Mouse (Mus musculus): ENCODE results near the gene Hoxb6. TPM values are rescaled to one million over a fixed set of nuclear protein-coding genes. Genes with fewer than 3 reads are reported as not detected.

The Hoxb6 gene
- polyA plus RNA-seq (2016; fragmentation: Nextera tagmentation; extraction: Ambion mirVana): 0.62 TPM in 1 of 2 replicates, not detected in the other

DNA sequence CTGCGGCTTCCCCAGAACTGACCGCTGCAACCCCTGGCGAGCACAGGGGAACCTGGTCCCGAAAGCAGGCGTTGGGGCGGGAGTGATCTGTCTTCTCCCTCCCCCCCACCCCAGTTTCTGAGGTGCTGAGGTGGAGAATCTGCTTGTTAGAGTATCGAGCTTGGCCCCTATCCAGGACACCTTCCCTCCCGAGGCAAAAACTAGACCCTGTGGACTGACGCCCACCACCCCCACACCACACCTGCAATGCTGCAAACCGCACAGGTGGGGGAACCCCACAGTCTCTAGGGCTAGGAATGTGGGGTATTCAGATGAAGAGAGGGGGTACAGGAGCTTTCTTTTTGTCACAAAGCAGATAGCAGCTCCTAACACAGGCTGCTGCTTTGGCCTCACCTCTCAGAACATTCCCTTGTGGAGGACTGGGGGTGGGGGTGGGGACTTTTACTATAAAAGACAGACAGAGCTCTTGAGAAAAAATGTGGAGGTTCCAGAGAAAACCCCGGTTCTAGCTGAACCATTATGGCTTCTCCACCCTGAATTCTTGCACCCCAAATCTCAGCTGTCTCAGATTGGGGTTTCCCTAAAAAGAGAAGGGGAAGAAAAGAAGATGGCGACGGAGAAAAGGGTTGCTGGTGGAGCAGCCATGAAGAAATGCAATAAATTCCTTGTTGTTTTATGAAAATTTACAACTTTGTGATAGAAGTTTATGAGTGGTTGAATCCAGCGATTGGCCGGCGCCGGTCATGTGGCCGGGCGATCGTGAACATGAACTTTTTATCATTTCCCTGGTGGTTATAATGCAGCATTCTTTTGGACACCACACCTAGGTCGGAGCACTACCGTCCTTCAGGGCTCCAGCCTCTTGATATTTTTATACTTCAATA, at the start of gene Hoxb6:
Gene Hoxb6, plus strand, starts transcription at position 796 of the 884 bp plus-strand sequence.
- H3K4me2 ChIP-seq: no peak within 1 kb of the TSS
- 2% methylated on average over 22 of the region's 22 CpGs for WGBS
- no peaks in the 10 kb centered on the region for H3K36me3 ChIP-seq
- peaks cover 8% of the 10 kb centered on the region for H3K4me1 ChIP-seq (replicated peaks)
- no peak for ATAC-seq (ENCODE audit: insufficient number of reproducible peaks, low FRiP score)
- H3K27ac ChIP-seq (ENCODE audit: poor library complexity, severe bottlenecking): no peak within 1 kb of the TSS
- peaks cover 96% of the 10 kb centered on the region for H3K27me3 ChIP-seq (replicated peaks)
- H3K4me3 ChIP-seq: no peak within 1 kb of the TSS
- H3K9ac ChIP-seq: no peak within 1 kb of the TSS
- H3K9me3 ChIP-seq (replicated peaks): no peaks in the 10 kb centered on the region

DNA sequence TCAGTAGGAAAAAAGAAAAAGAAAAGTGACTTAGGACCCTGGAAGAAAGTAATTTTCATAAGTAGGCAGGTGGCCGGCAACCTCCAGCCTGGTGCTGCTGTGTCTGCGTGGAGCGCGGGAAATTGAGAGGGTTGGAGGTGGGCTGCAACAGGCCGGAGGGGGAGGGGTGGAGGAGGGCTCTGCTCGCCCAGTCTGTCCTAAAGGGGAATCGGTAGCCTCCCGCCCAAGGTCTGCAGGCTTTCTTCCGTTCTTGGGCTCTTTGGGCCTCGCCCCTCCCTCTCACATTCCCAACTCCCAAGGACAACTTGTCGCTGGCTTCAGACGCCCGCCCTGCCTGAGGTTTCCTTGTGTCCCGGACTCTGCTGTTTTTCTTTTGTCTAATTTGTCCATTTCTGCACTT, 41.4 kb upstream of the Hoxb6 start:
- Histone ChIP-seq H3K9me3 (replicated peaks) (no peaks in the 10 kb centered on the region), H3K27ac (ENCODE audit: poor library complexity, severe bottlenecking) (no peak overlapping the region), H3K36me3 (no peaks in the 10 kb centered on the region), H3K9ac (no peak overlapping the region), H3K4me3 (no peak overlapping the region), H3K4me2 (no peak overlapping the region), H3K27me3 (replicated peaks) (peaks cover 99% of the 10 kb centered on the region), H3K4me1 (replicated peaks) (peaks cover 3% of the 10 kb centered on the region; the same call in 1 of the 2 replicates)
- no peak for ATAC-seq (ENCODE audit: insufficient number of reproducible peaks, low FRiP score)
- whole genome bisulfite sequencing: 3% methylated on average over 14 of the region's 14 CpGs

DNA sequence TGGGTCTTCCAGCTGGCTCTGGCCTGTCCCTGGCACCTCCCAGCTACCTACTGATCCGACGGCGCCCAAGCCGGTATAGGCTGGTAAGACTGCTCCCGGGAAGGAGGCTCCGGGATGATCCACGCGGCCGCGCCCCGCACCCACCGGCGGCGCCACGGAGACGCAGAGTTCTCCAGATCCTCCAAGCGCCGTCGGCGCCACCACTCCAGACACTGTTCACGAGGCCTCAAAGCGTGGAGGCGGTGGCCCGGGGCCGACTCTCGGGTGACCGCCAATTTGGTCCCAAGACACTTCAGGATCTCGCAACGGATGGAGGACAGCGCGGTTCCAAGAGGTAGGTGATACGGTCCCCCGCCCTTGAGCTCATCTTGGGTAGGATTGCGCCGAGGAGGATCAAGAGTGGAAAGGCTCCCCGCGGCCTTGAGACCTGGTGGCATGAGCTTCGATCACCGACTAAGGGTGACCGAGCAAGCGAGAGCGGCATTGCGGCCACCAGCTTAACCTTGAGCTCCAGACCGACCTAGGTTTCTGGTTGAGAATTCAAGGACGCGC, 40.7 kb upstream of the Hoxb6 start:
- Histone ChIP-seq H3K36me3 (no peaks in the 10 kb centered on the region), H3K27me3 (replicated peaks) (peaks cover 100% of the 10 kb centered on the region), H3K9me3 (replicated peaks) (no peaks in the 10 kb centered on the region), H3K4me1 (replicated peaks) (peaks cover 3% of the 10 kb centered on the region; the same call in 1 of the 2 replicates), H3K27ac (ENCODE audit: poor library complexity, severe bottlenecking) (no peak overlapping the region), H3K9ac (no peak overlapping the region), H3K4me2 (peak overlapping the region; percentile 22), H3K4me3 (peak overlapping the region; percentile 7; the same call in 1 of the 2 replicates)
- under 1% methylated on average over 46 of the region's 46 CpGs for WGBS
- no peak for ATAC-seq (ENCODE audit: insufficient number of reproducible peaks, low FRiP score)

- no peak for ATAC-seq (ENCODE audit: insufficient number of reproducible peaks, low FRiP score)
- H3K9me3 ChIP-seq (replicated peaks): no peaks in the 10 kb centered on the region
- WGBS: 6% methylated on average over 12 of the region's 12 CpGs
- H3K4me1 ChIP-seq (replicated peaks): peaks cover 3% of the 10 kb centered on the region; the same call in 1 of the 2 replicates
- no peak overlapping the region for H3K9ac ChIP-seq
- no peak overlapping the region for H3K27ac ChIP-seq (ENCODE audit: poor library complexity, severe bottlenecking)
- H3K36me3 ChIP-seq: no peaks in the 10 kb centered on the region
- H3K4me3 ChIP-seq: no peak overlapping the region
- no peak overlapping the region for H3K4me2 ChIP-seq
- H3K27me3 ChIP-seq (replicated peaks): peaks cover 100% of the 10 kb centered on the region
Observed at GRCm38 (mm10) chr11:96252541-96253120, 39.6 kb upstream of the Hoxb6 start.

GRCm38 (mm10) chr11:96254221-96254620, 38.1 kb upstream of the Hoxb6 start:
- Histone ChIP-seq H3K27me3 (replicated peaks) (peaks cover 100% of the 10 kb centered on the region), H3K27ac (ENCODE audit: poor library complexity, severe bottlenecking) (no peak overlapping the region), H3K4me1 (replicated peaks) (peaks cover 3% of the 10 kb centered on the region; the same call in 1 of the 2 replicates), H3K9me3 (replicated peaks) (no peaks in the 10 kb centered on the region), H3K4me3 (no peak overlapping the region), H3K36me3 (no peaks in the 10 kb centered on the region), H3K4me2 (no peak overlapping the region), H3K9ac (no peak overlapping the region)
- ATAC-seq (ENCODE audit: insufficient number of reproducible peaks, low FRiP score): no peak
- 3% methylated on average over 11 of the region's 11 CpGs for WGBS

DNA sequence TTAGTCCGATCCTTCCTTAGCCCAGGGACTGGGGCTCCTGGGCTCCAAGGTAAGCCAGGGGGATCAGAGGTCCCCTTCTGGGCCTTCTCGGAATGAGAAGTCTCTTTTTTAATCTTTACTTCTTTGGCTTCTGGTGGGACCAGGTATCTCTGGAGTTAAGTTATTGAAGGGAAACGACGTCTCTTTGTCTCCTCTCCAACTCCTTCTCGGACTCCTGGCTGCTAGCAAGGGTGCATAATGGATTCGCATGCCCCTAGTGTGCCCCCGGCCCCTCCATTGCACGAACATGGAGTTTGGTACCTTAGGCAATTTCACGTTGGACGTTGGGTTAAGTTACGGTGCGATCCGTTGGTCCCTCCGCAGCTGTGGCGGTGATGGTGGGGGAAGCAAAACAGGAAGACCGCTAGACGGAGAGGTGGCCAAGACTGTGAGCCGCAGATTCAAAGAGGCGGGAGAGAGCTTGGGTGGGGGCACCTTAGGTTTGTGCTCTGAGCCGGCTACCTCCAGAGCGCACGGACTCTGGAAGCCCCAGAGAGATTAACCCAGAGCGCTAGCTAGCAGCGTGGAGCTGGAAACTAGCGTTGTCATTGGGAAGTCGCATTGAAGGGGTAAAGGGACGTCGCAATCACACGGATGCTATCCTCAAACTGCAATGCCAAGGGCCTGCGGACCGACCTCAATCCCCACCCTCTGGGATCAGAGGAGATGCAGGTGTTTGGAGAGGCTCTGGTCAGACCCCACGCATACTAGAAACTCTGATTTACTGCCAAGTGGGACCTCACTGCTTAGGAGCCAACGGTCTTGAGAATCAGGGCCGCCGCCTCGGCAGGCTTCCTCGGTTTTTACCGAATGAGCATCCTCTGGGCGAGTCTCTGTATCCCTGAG, 36.9 kb upstream of the Hoxb6 start:
- no peak overlapping the region for H3K4me2 ChIP-seq
- no peak overlapping the region for H3K4me3 ChIP-seq

GRCm38 (mm10) chr11:96255996-96256445, 36.3 kb upstream of the Hoxb6 start:
- no peaks in the 10 kb centered on the region for H3K36me3 ChIP-seq
- no peak overlapping the region for H3K27ac ChIP-seq (ENCODE audit: poor library complexity, severe bottlenecking)
- no peak for ATAC-seq (ENCODE audit: insufficient number of reproducible peaks, low FRiP score)
- H3K9me3 ChIP-seq (replicated peaks): no peaks in the 10 kb centered on the region
- peaks cover 6% of the 10 kb centered on the region; the same call in 1 of the 2 replicates for H3K4me1 ChIP-seq (replicated peaks)
- no peak overlapping the region for H3K9ac ChIP-seq
- peaks cover 100% of the 10 kb centered on the region for H3K27me3 ChIP-seq (replicated peaks)
- H3K4me3 ChIP-seq: no peak overlapping the region
- 1% methylated on average over 14 of the region's 14 CpGs for WGBS
- no peak overlapping the region for H3K4me2 ChIP-seq

More for the DNA sequence above, 36.9 kb upstream of the Hoxb6 start:
- no peaks in the 10 kb centered on the region for H3K36me3 ChIP-seq
- no peak overlapping the region for H3K27ac ChIP-seq (ENCODE audit: poor library complexity, severe bottlenecking)
- no peak for ATAC-seq (ENCODE audit: insufficient number of reproducible peaks, low FRiP score)
- peaks cover 6% of the 10 kb centered on the region; the same call in 1 of the 2 replicates for H3K4me1 ChIP-seq (replicated peaks)
- no peaks in the 10 kb centered on the region for H3K9me3 ChIP-seq (replicated peaks)
- 1% methylated on average over 39 of the region's 39 CpGs for WGBS
- peaks cover 100% of the 10 kb centered on the region for H3K27me3 ChIP-seq (replicated peaks)
- no peak overlapping the region for H3K9ac ChIP-seq

DNA sequence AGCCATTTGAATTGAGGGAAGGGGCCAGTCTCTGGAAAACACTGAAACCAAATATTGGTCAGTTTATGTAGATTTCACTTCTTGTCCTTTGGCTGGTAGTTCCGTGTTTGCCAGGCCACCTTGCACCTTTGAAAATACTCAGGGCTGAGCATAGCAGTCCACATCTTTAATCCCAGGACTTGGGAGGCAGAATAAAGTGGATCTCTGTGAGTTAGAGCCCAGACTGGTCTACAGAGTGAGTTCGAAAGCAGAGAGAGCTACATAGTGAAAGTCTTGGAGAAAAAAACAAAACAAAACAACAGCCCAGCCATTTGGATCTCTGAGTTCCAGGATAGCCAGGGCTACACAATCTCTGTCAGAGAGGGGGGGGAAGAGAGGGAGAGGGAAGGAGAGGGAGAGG, 35.1 kb upstream of the Hoxb6 start:
- Histone ChIP-seq H3K4me1 (replicated peaks) (0 out of 2 replicates have a peak, but pooled peaks cover 2% of the 10 kb centered on the region), H3K9me3 (replicated peaks) (no peaks in the 10 kb centered on the region), H3K9ac (no peak overlapping the region), H3K27me3 (replicated peaks) (peaks cover 100% of the 10 kb centered on the region), H3K27ac (ENCODE audit: poor library complexity, severe bottlenecking) (no peak overlapping the region), H3K4me3 (no peak overlapping the region), H3K36me3 (no peaks in the 10 kb centered on the region), H3K4me2 (no peak overlapping the region)
- 18% methylated on average over 2 of the region's 2 CpGs for WGBS
- no peak for ATAC-seq (ENCODE audit: insufficient number of reproducible peaks, low FRiP score)

GRCm38 (mm10) chr11:96259038-96259437, 33.2 kb upstream of the Hoxb6 start:
- no peaks in the 10 kb centered on the region for H3K36me3 ChIP-seq
- peaks cover 100% of the 10 kb centered on the region for H3K27me3 ChIP-seq (replicated peaks)
- no peak overlapping the region for H3K27ac ChIP-seq (ENCODE audit: poor library complexity, severe bottlenecking)
- WGBS: 2% methylated on average over 2 of the region's 2 CpGs
- no peak for ATAC-seq (ENCODE audit: insufficient number of reproducible peaks, low FRiP score)
- H3K9me3 ChIP-seq (replicated peaks): no peaks in the 10 kb centered on the region
- no peak overlapping the region for H3K4me3 ChIP-seq
- H3K4me1 ChIP-seq (replicated peaks): 0 out of 2 replicates have a peak, but pooled peaks cover 2% of the 10 kb centered on the region
- H3K9ac ChIP-seq: no peak overlapping the region
- H3K4me2 ChIP-seq: no peak overlapping the region

GRCm38 (mm10) chr11:96259511-96259910, 32.8 kb upstream of the Hoxb6 start:
- WGBS: 3% methylated on average over 1 of the region's 1 CpGs

More at GRCm38 (mm10) chr11:96259511-96259910, 32.8 kb upstream of the Hoxb6 start:
- no peak overlapping the region for H3K4me3 ChIP-seq
- no peaks in the 10 kb centered on the region for H3K9me3 ChIP-seq (replicated peaks)
- no peak overlapping the region for H3K4me2 ChIP-seq
- no peak overlapping the region for H3K27ac ChIP-seq (ENCODE audit: poor library complexity, severe bottlenecking)
- peaks cover 100% of the 10 kb centered on the region for H3K27me3 ChIP-seq (replicated peaks)
- 0 out of 2 replicates have a peak, but pooled peaks cover 2% of the 10 kb centered on the region for H3K4me1 ChIP-seq (replicated peaks)
- no peak for ATAC-seq (ENCODE audit: insufficient number of reproducible peaks, low FRiP score)
- no peaks in the 10 kb centered on the region for H3K36me3 ChIP-seq
- H3K9ac ChIP-seq: no peak overlapping the region

Measured in heart, embryonic 12.5 days (tissue).